Mouse (Mus musculus): ENCODE results near the gene Cblc. TPM values are rescaled to one million over a fixed set of nuclear protein-coding genes. Genes with fewer than 3 reads are reported as not detected.

Gene Cblc
- polyA plus RNA-seq, 2 experiments = 5.9 to 8.6 TPM

DNA sequence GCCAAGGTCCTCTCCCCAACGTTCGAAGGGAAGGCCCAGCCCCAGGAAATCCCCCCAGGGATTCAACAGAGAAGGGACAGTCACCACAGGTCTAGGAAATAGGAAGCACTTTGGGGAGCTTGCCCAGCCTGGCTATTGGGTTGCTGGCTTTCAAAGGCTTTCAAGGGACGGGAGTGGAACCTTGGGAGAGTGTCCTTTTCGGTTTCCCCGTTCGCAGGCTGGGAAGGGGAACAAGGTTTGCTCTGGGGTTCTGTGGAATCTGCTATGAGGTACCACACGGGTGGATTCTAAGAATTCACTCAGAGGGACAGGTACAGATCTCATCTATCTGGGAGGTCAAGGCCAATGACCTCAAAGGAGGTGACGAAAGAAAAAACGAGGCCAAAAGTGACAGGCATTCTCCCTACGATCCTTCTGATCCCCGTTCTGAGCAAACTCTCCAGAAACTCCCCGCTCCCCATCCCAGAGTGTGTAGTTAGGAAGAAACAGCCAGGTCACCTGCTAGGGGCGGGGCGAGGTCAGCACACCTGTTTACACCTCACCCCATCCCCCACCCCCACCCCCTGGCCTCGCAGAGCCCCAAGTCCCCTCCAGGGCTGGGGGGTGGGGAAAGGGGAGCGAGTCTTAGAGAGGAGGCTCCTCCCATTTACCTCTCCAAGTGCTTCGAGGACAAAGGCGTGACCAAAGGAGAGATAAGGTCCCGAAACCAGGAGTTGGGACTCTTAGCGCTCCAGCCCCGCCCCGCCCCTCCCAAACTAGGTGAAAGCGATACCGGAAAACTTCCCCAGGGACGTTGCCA is 49.0 kb downstream of the Cblc start:
- DNase-seq (ENCODE audit: low spot score) (peak; percentile 54), ATAC-seq (ENCODE audit: low FRiP score, low read depth) (no peak)
- Histone ChIP-seq H3K27me3 (ENCODE audit: control insufficient read depth, insufficient read depth, low read length) (no peaks in the 10 kb centered on the region), H3K27ac (replicated peaks; ENCODE audit: low read depth, low read length) (no peak overlapping the region; the same call in 1 of the 2 replicates), H3K36me3 (ENCODE audit: control insufficient read depth, insufficient read depth, low read length) (peaks cover 11% of the 10 kb centered on the region), H3K4me2 (replicated peaks; ENCODE audit: low read depth, low read length, severe bottlenecking) (peak overlapping the region; percentile 88), H3K4me1 (ENCODE audit: control insufficient read depth, insufficient read depth, low read length) (peaks cover 28% of the 10 kb centered on the region), H3K9me3 (ENCODE audit: control insufficient read depth, low read length) (no peaks in the 10 kb centered on the region), H3K4me3 (replicated peaks; ENCODE audit: low read length) (peak overlapping the region; percentile 93), H3K9ac (ENCODE audit: low read depth, low read length, severe bottlenecking) (peak overlapping the region; percentile 85)
- 8% methylated on average over 25 of the region's 25 CpGs for WGBS
- no peak for TF ChIP-seq POLR2A (IDR thresholded peaks at IDR 0.05; ENCODE audit: borderline replicate concordance, extremely low read depth, insufficient read depth, insufficient read length)

DNA sequence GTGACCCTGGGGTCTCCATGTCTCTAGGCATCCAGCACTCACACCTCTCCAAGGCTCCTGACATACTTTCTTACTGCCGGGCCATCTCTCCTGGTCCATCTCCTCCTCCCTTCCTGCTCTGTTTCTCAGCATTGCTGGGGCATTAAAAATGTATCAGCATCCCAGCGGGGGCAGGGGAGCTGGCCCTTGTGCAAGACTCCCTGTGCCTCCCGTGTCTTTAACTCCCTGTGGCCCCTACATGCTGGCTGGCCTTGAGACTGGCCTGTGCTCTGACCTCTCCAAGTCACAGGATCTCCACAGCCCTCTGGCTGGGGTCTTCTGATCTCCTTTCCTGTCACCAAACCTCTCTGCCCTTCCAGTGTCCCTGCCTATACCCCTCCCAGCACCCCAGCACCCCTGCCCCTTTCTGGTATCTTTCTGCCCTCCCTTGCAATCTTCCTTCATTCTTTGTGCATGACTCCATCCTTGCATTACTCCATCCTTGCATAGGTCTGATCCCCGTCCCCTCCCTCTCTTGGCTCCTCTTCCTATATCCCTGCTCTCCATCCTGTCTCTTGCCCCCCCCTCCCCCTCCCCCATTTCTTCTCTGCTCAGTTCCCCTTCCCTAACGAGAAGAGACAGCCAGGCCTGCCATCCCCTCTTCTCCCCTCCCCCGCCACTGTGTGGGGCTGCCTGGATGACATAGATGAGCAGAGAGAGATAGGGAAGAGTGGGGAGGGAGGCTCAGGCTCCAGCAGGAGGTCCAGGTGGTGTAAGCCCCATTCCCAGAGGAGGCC is 50.0 kb downstream of the Cblc start:
- Histone ChIP-seq H3K9me3 (ENCODE audit: control insufficient read depth, low read length) (no peaks in the 10 kb centered on the region), H3K4me3 (replicated peaks; ENCODE audit: low read length) (peak overlapping the region; percentile 93; the same call in 1 of the 2 replicates), H3K36me3 (ENCODE audit: control insufficient read depth, insufficient read depth, low read length) (peaks cover 11% of the 10 kb centered on the region), H3K27ac (replicated peaks; ENCODE audit: low read depth, low read length) (no peak overlapping the region), H3K9ac (ENCODE audit: low read depth, low read length, severe bottlenecking) (0 out of 2 replicates have a peak overlapping the region, but pooled peaks have one; percentile 21), H3K27me3 (ENCODE audit: control insufficient read depth, insufficient read depth, low read length) (no peaks in the 10 kb centered on the region), H3K4me2 (replicated peaks; ENCODE audit: low read depth, low read length, severe bottlenecking) (peak overlapping the region; percentile 88; the same call in 1 of the 2 replicates), H3K4me1 (ENCODE audit: control insufficient read depth, insufficient read depth, low read length) (peaks cover 32% of the 10 kb centered on the region)
- DNase-seq (ENCODE audit: low spot score) = no peak
- TF ChIP-seq POLR2A (IDR thresholded peaks at IDR 0.05; ENCODE audit: borderline replicate concordance, extremely low read depth, insufficient read depth, insufficient read length) = no peak
- WGBS = 39% methylated on average over 6 of the region's 6 CpGs
- ATAC-seq (ENCODE audit: low FRiP score, low read depth) = no peak

- no peak for TF ChIP-seq POLR2A (IDR thresholded peaks at IDR 0.05; ENCODE audit: borderline replicate concordance, extremely low read depth, insufficient read depth, insufficient read length)
- Histone ChIP-seq H3K9ac (ENCODE audit: low read depth, low read length, severe bottlenecking) (no peak overlapping the region), H3K4me3 (replicated peaks; ENCODE audit: low read length) (no peak overlapping the region), H3K4me2 (replicated peaks; ENCODE audit: low read depth, low read length, severe bottlenecking) (no peak overlapping the region), H3K36me3 (ENCODE audit: control insufficient read depth, insufficient read depth, low read length) (peaks cover 11% of the 10 kb centered on the region), H3K9me3 (ENCODE audit: control insufficient read depth, low read length) (no peaks in the 10 kb centered on the region), H3K4me1 (ENCODE audit: control insufficient read depth, insufficient read depth, low read length) (peaks cover 32% of the 10 kb centered on the region), H3K27ac (replicated peaks; ENCODE audit: low read depth, low read length) (no peak overlapping the region), H3K27me3 (ENCODE audit: control insufficient read depth, insufficient read depth, low read length) (no peaks in the 10 kb centered on the region)
- ATAC-seq (ENCODE audit: low FRiP score, low read depth) = no peak
- 81% methylated on average over 9 of the region's 10 CpGs for WGBS
- DNase-seq (ENCODE audit: low spot score) = no peak
These were observed 50.6 kb downstream of the Cblc start for GRCm38 (mm10) chr7:19745971-19746370.

DNA sequence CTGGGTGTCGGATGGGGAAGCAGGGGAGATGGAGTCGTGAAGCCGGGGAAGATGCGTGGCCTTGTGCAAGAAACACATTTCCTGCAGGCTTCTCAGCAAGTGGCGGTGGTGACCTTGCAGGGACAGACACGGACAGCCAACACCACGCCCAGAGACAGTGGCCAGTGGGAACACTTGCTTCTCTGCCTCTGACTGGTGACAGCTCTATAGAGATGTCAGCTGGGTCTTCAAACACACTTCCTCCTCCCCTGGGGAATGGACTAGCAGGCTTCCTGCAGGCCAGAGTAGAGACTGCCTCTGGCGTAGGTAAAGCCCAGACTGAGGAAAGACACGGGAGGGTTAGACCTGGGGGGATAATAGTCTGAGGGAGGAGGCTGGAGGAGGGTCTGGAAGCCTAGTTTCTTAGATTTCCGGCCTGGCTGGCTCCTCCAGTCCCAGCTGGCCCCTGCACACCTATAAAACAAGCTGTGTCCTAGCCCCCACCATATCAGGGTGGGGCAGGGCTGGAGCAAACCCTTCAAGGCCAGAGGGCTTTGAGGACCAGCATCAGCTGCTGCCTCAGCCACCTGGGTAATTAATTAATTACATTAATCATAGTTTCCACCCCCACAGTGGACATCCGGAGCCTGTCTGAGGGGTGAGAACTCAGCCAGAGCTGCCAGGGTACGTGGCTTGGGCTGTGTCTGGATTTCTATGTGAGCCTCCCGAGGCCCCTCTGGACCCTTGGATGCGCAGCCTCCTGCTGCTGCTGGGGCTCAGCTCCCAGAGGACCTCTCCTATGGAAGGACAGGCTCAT is 51.8 kb downstream of the Cblc start:
- no peak overlapping the region for H3K4me2 ChIP-seq (replicated peaks; ENCODE audit: low read depth, low read length, severe bottlenecking)
- peaks cover 27% of the 10 kb centered on the region for H3K4me1 ChIP-seq (ENCODE audit: control insufficient read depth, insufficient read depth, low read length)
- no peaks in the 10 kb centered on the region for H3K27me3 ChIP-seq (ENCODE audit: control insufficient read depth, insufficient read depth, low read length)
- H3K27ac ChIP-seq (replicated peaks; ENCODE audit: low read depth, low read length) = no peak overlapping the region
- H3K9me3 ChIP-seq (ENCODE audit: control insufficient read depth, low read length) = no peaks in the 10 kb centered on the region
- H3K9ac ChIP-seq (ENCODE audit: low read depth, low read length, severe bottlenecking) = no peak overlapping the region
- TF ChIP-seq POLR2A (IDR thresholded peaks at IDR 0.05; ENCODE audit: borderline replicate concordance, extremely low read depth, insufficient read depth, insufficient read length) = no peak
- 53% methylated on average over 14 of the region's 14 CpGs for whole genome bisulfite sequencing
- no peak for ATAC-seq (ENCODE audit: low FRiP score, low read depth)
- no peak for DNase-seq (ENCODE audit: low spot score)
- H3K36me3 ChIP-seq (ENCODE audit: control insufficient read depth, insufficient read depth, low read length) = peaks cover 11% of the 10 kb centered on the region
- H3K4me3 ChIP-seq (replicated peaks; ENCODE audit: low read length) = no peak overlapping the region

DNA sequence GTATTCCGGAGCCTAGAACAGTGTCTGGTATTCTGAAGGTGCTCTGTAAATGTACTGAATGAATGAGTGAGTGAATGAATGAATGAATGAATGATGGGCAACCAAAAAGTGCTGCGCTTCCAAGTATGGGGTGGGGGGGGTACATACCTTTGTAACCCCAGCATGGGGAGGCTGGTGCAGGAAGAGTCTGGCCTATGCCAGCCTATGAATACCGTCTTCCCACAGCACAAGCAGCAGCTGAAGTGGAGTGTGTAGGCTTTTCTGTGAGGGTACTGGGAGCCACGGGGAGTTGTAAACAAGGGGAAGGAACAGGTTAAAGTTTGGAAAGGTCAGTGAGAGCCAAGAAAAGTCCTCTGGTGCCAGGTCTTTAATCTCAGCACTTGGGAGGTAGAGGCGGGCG is 52.8 kb downstream of the Cblc start:
- Histone ChIP-seq H3K27me3 (ENCODE audit: control insufficient read depth, insufficient read depth, low read length) (no peaks in the 10 kb centered on the region), H3K4me1 (ENCODE audit: control insufficient read depth, insufficient read depth, low read length) (peaks cover 27% of the 10 kb centered on the region), H3K4me3 (replicated peaks; ENCODE audit: low read length) (no peak overlapping the region), H3K9me3 (ENCODE audit: control insufficient read depth, low read length) (no peaks in the 10 kb centered on the region), H3K36me3 (ENCODE audit: control insufficient read depth, insufficient read depth, low read length) (peaks cover 11% of the 10 kb centered on the region), H3K27ac (replicated peaks; ENCODE audit: low read depth, low read length) (no peak overlapping the region), H3K9ac (ENCODE audit: low read depth, low read length, severe bottlenecking) (no peak overlapping the region), H3K4me2 (replicated peaks; ENCODE audit: low read depth, low read length, severe bottlenecking) (no peak overlapping the region)
- 87% methylated on average over 6 of the region's 6 CpGs for WGBS
- ATAC-seq (ENCODE audit: low FRiP score, low read depth) (no peak), DNase-seq (ENCODE audit: low spot score) (no peak)
- TF ChIP-seq POLR2A (IDR thresholded peaks at IDR 0.05; ENCODE audit: borderline replicate concordance, extremely low read depth, insufficient read depth, insufficient read length) = no peak

All from limb, embryonic 14.5 days (tissue).